Mouse (Mus musculus): Measurements from ENCODE around the gene Gm1113.

The Gm1113 gene

DNA sequence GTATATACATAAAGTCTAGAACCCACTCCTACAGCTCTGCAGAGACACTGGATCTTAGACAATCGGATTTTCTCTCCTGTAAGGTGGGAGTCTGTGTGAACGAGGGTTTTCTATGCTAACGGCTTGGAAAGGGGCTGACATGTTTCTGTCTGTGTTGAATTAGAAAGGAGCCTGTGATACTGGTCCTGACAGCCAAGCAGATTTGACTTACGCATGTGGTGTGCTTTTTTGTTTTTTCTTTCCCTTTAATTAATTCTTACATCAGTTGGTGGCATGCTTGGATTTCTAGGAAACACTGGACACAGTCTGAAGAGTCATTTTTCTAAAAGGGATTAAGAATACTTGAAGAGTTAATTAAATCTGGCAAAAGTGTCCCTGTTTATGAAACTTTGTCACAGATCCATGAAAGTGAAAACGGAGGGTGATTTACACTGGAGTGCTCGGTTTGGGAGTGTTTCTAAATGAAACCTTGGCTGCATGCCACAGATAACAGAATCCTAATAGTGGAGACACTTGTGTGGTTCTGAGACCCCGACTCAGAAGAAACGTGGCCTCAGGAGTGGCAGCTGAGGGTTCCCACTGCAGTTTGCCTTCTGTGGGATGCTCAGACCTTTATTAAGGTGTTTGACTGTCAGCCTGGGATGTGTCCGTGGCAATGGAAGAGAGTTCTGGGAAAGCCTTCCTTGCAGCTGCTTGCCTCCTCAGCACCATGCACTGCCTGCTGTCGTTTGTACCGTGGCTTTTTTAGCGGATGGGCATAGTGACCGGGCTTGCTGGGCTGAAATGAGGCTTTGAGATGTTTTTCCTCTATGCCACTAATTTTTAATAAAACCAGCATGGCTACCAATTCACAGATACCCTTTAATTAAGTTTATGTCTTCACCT lies 35.8 kb downstream of the Gm1113 start:
- no peak for DNase-seq (ENCODE audit: low read depth, low spot score)

DNA sequence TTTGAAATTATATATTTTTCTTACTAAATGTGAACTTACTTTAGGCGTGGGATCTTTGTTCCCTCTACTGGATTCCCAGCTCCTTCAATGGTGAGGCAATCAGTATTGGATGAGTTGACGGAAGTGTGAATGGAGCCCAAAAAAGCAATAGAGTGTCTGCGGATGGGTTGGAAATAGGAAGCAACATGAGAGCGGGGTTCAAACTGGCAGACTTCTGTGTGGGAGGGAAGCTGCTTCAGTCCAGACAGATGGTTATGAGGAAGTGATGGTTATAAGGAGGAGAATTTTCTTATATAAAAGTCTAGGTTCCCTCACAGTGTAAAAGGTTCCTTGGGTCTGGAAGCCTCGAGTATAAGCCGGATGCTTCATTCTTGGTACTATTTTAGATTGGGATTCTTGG lies 38.6 kb downstream of the Gm1113 start:
- no peak for DNase-seq (ENCODE audit: low read depth, low spot score)

DNA sequence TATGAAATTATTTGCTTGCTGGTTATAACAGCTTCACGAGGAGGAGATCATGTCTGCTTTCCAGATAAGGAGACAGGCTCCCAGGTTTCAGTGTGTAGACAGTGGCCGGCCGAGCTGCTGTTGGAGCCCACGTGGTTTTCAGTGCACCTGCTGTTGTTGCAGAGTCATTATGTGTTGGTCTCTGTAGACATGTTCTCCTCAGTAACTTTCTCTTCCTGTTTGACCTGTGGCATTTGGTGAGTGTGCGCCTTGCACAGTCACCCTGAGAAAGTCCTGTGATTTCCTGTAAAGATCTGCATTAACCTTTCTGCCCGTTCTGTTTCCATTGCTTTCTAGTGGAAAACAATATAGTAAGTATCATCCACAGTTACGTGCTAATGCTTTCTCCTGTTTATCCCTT lies 42.7 kb downstream of the Gm1113 start:
- DNase-seq (ENCODE audit: low read depth, low spot score): peak; percentile 10

DNA sequence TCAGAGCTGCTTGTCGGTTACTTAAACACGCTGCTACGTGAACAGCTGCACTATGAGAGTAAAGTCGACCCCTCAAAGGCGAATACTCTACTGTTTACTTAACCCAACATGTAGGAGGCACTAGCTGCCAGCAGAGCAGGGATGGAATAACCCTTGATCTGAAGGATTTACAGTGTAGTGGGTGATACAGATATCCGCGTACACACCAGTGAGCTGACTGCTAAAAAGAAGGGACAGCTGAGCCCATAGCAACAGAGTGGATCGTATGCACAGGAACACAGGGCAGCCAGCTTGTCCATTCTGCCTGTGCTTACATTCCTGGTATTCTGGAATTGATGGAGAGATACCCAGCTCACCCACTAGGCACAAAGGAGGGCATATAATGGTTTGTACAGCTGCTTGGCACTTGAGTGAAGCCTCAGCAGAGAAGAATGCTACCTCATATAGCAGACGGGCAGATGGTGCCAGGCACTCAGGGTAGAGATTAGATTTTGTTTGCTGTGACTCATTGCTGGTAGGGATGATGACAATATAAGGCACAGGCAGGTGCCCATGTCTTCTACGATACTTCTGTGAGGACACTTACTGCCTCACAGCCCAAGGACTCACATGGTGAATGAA lies 43.9 kb downstream of the Gm1113 start:
- DNase-seq (ENCODE audit: low read depth, low spot score): no peak

DNA sequence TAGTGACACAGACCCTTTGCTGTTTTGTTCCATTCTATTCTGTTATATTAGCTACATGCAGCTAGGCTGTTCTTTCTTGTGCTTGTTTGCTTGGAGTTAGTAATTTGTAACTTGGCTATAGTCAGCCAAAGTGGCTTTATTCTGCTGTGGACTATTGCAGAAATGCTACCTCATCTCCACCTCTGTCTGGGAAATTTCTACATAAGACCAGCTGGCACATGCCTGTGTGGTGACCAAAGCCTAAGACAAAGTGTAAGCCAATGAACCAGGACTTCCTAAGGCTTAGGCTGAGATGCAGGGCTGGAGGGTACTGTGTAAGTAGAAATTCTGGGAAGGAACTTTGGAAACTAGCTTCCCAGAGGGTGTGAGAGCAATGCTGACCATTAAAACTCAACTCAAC lies 49.2 kb downstream of the Gm1113 start:
- no peak for DNase-seq (ENCODE audit: low read depth, low spot score)

- DNase-seq (ENCODE audit: low read depth, low spot score): no peak
These were observed 50.7 kb downstream of the Gm1113 start for GRCm38 (mm10) chr9:35467264-35467817.

GRCm38 (mm10) chr9:35459594-35459993 lies 58.5 kb downstream of the Gm1113 start:
- DNase-seq (ENCODE audit: low read depth, low spot score): peak; percentile 65
